Mouse (Mus musculus): ENCODE results near the gene Gm20388.

DNA sequence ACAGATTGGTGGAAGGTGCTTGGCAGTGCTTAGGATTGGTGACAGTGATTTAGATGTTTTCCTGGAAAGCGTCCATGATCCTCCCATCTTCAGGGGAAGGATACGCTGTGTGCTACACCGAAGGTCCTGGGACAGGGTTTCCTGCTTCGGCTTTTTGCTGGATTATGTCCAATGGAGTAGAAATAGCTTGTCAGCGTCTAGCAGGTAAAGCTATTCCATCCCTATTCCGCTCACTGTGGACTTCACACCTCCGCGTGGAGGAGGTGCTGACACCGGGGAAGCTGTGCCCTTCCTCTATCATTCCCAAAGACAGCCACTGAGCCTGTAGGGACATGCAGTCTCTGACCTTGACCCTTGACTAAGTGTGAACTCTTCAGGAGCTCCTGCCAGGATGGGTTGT is 207.5 kb downstream of the Gm20388 start:
- TF ChIP-seq CTCF (IDR thresholded peaks at IDR 0.05; ENCODE audit: borderline replicate concordance, insufficient read depth, low read depth, low read length) (no peak), POLR2A (IDR thresholded peaks at IDR 0.05; ENCODE audit: borderline replicate concordance, insufficient read depth, low read length) (no peak)
